Mouse (Mus musculus): ENCODE data around the gene Fbxw11. TPM values are rescaled to one million over a fixed set of nuclear protein-coding genes. Genes with fewer than 3 reads are reported as not detected.

Gene Fbxw11
- polyA plus RNA-seq, 1 experiment, result 32.9 TPM

GRCm38 (mm10) chr11:32642899-32643886 lies 669 bp downstream of the Fbxw11 start:
- no peak for TF ChIP-seq GATA1 (IDR thresholded peaks at IDR 0.05; ENCODE audit: low read length)

GRCm38 (mm10) chr11:32644010-32644409 lies 1.5 kb downstream of the Fbxw11 start:
- no peak for TF ChIP-seq GATA1 (IDR thresholded peaks at IDR 0.05; ENCODE audit: low read length)

GRCm38 (mm10) chr11:32647265-32647664 lies 4.7 kb downstream of the Fbxw11 start:
- TF ChIP-seq GATA1 (IDR thresholded peaks at IDR 0.05; ENCODE audit: low read length), result no peak

- TF ChIP-seq GATA1 (IDR thresholded peaks at IDR 0.05; ENCODE audit: low read length), result no peak
Observed at GRCm38 (mm10) chr11:32650236-32650749, 7.8 kb downstream of the Fbxw11 start.

GRCm38 (mm10) chr11:32650893-32651590 lies 8.5 kb downstream of the Fbxw11 start:
- TF ChIP-seq GATA1 (IDR thresholded peaks at IDR 0.05; ENCODE audit: low read length), result no peak

- no peak for TF ChIP-seq GATA1 (IDR thresholded peaks at IDR 0.05; ENCODE audit: low read length)
Observed at GRCm38 (mm10) chr11:32651723-32652122, 9.2 kb downstream of the Fbxw11 start.

GRCm38 (mm10) chr11:32662082-32662656 lies 19.6 kb downstream of the Fbxw11 start:
- no peak for TF ChIP-seq GATA1 (IDR thresholded peaks at IDR 0.05; ENCODE audit: low read length)

- TF ChIP-seq GATA1 (IDR thresholded peaks at IDR 0.05; ENCODE audit: low read length), result no peak
Observed at GRCm38 (mm10) chr11:32665639-32666038, 23.1 kb downstream of the Fbxw11 start.

GRCm38 (mm10) chr11:32666983-32667382 lies 24.5 kb downstream of the Fbxw11 start:
- TF ChIP-seq GATA1 (IDR thresholded peaks at IDR 0.05; ENCODE audit: low read length), result no peak

- TF ChIP-seq GATA1 (IDR thresholded peaks at IDR 0.05; ENCODE audit: low read length), result no peak
Observed at GRCm38 (mm10) chr11:32671480-32671879, 29.0 kb downstream of the Fbxw11 start.

- no peak for TF ChIP-seq GATA1 (IDR thresholded peaks at IDR 0.05; ENCODE audit: low read length)
Observed at GRCm38 (mm10) chr11:32676777-32677176, 34.3 kb downstream of the Fbxw11 start.

- TF ChIP-seq GATA1 (IDR thresholded peaks at IDR 0.05; ENCODE audit: low read length), result no peak
Observed at GRCm38 (mm10) chr11:32677811-32678210, 35.3 kb downstream of the Fbxw11 start.

- TF ChIP-seq GATA1 (IDR thresholded peaks at IDR 0.05; ENCODE audit: low read length), result no peak
Observed at GRCm38 (mm10) chr11:32680014-32680413, 37.5 kb downstream of the Fbxw11 start.

GRCm38 (mm10) chr11:32681192-32681795 lies 38.8 kb downstream of the Fbxw11 start:
- TF ChIP-seq GATA1 (IDR thresholded peaks at IDR 0.05; ENCODE audit: low read length), result no peak

GRCm38 (mm10) chr11:32682335-32683102 lies 40.0 kb downstream of the Fbxw11 start:
- no peak for TF ChIP-seq GATA1 (IDR thresholded peaks at IDR 0.05; ENCODE audit: low read length)

Measured in G1E-ER4 (cell line).